Mouse (Mus musculus): Measurements from ENCODE around the gene Hs3st4. TPM values are rescaled to one million over a fixed set of nuclear protein-coding genes. Genes with fewer than 3 reads are reported as not detected.

Hs3st4 gene
- total RNA-seq, 2 experiments from 2014 or later, result not detected

GRCm38 (mm10) chr7:124319451-124319850, 336.8 kb downstream of the Hs3st4 start:
- no peak for ATAC-seq (replicated peaks; ENCODE audit: poor library complexity)

DNA sequence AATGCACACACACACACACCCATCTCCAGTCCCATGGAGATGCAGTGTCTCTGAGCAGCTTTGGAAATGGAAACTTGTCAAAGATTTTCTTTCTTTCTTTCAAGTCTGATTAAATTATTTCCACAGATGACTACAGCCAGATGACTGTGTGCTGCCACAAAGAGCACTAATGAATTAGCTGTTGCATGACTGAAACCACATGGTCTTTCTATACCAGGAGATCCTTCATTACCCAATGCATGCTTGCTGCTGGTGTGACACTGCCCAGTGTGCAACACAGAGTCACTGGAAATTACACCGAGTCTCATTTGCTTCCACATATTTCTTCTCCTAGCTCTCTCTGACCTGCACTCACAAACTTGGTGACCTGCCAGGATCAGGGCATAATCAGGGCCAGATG, 353.0 kb downstream of the Hs3st4 start:
- ATAC-seq (replicated peaks; ENCODE audit: poor library complexity), result no peak

GRCm38 (mm10) chr7:124341510-124341909, 358.8 kb downstream of the Hs3st4 start:
- no peak for ATAC-seq (replicated peaks; ENCODE audit: poor library complexity)

- no peak for ATAC-seq (replicated peaks; ENCODE audit: poor library complexity)
Measured at GRCm38 (mm10) chr7:124347218-124348017, 364.7 kb downstream of the Hs3st4 start.

DNA sequence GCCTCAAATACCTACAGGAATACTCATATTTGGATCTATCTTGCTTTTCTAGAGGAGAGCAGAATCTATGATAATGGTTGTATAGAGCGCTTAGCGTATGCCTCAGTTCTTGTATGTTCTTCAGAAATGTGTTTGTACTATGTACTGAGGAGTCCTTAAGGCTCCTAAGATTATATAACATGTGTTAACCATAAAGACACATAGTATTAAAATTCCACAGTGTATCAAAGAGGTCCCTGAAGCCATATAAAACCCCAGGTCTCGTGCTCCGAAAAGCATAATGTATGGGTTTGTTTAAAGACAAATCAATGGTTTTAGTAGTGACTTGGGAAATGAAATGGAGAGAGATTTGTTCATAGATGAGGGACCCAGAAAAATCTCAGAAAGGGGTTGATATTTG, 371.4 kb downstream of the Hs3st4 start:
- no peak for ATAC-seq (replicated peaks; ENCODE audit: poor library complexity)

DNA sequence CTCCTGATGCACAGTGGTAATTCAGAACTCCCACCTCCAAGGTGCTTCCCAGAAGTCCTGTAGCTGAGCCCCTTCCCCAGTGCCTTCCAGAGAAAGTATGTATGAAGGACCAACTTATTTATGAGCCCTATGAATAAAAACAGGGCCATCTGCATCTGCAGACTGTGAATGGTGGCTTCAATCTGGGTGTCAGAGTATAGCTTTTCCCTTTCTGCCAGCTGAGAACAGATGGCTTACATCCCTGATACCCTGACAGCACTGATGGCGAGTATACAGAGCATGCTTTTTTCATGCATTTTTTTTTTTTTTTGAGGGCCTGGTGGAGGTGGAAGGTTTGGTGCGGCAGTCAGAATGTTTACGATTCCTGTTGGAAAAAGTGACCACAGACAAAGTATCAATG, 375.4 kb downstream of the Hs3st4 start:
- ATAC-seq (replicated peaks; ENCODE audit: poor library complexity), result no peak

DNA sequence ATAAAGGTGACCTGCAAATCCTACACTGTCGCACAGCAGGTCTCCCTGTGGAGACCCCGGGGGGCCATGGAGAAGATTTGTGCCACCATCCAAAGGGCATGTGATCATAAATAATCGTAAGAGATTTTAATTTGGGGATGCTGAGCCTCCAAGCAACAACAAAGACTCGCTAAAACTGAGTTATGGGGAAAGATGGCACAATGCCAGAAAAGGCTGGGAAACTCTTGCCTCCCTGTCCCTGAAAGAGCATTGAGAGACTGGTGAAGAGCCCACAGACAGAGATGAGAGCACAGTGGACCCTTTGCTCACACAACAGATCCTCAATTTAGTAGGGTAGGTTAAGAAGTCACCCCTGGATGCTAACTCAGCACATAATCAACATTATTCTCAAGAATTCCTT, 377.2 kb downstream of the Hs3st4 start:
- no peak for ATAC-seq (replicated peaks; ENCODE audit: poor library complexity)

GRCm38 (mm10) chr7:124372297-124372696, 389.6 kb downstream of the Hs3st4 start:
- ATAC-seq (replicated peaks; ENCODE audit: poor library complexity), result no peak

DNA sequence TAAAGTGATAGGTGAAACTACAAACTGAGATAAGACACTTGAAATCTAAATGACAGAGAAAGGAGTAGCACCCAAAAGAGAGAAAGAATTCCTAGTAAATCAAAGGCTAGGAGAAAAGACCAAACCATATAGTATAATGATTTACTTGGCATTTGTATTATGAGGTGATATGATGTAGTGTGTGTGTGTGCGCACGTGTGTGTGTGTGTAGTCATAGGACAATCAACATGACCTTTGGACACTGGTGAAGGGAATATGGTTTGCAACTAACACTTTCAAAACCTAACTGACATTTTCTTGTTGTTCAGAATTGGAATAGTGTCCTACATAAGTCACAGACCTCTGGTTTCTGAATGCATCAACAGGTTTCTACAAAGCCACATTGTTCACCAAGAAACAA, 390.0 kb downstream of the Hs3st4 start:
- ATAC-seq (replicated peaks; ENCODE audit: poor library complexity), result no peak

DNA sequence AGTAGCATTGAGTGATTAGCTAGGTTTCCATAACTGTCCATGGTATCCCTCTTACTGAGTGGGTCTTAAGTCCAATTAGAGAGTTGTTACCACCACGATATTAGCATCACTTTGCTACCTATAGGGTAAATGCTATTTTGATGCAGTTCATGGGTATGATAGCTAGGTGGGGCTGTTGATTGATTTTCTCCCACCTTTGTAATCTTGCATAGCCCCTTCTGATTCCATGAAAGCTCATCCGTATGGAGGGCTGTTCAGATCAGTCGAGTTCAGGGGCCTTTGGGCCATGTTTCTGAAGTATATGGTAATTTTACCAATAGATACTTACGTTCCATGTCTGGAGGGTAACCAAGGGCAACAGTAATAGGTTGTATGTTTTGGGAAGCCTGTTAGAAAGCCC, 400.8 kb downstream of the Hs3st4 start:
- no peak for ATAC-seq (replicated peaks; ENCODE audit: poor library complexity)

DNA sequence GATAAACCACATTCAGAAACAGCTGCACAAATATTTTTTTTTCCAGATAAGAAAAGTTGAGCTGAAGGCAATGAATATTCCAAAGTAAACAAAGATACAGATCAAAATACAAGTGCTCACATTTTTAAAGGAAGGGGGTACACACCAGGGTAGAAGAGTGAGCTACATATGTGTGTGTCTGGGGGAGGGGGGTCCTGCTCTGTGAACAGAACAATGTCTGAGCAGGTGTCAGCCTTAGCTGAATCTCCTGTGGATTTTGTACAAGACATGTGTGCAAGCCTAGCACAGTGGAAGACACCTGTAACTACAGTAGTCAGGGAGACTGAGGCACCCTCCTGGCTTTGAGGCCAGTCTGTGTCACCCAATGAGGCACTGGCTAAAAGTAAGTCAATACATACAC, 416.5 kb downstream of the Hs3st4 start:
- no peak for ATAC-seq (replicated peaks; ENCODE audit: poor library complexity)

DNA sequence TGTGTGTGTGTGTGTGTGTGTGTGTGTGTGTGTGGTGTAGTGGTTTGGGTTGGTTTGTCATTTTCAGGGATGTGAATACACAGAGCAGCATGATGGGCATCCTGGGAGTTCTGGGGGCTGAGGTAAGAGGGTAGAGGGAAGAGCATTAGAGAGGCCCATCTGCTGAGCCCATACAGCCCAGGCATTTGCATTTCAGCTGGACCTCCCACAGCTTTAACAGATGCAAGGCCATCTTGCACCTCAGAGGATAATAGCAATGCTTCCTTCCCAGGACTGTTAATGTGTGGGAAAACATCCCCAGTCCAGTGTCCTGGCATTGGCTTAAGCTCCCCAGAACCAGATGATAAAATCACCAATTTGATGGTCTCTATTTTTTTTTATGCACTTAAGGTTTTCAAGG, 444.3 kb downstream of the Hs3st4 start:
- no peak for ATAC-seq (replicated peaks; ENCODE audit: poor library complexity)

Measured in megakaryocyte progenitor cell, adult 5-6 weeks (primary cell).